Mouse (Mus musculus): ENCODE measurements around the gene Spata48.

- TF ChIP-seq POLR2A (IDR thresholded peaks at IDR 0.05; ENCODE audit: control insufficient read depth, extremely low read depth, insufficient read depth, low read length, poor library complexity) = no peak
- TF ChIP-seq CTCF (IDR thresholded peaks at IDR 0.05; ENCODE audit: borderline replicate concordance, control insufficient read depth, extremely low read depth, insufficient read depth, low read length, poor library complexity) = no peak
These were observed 97.3 kb downstream of the Spata48 start for GRCm38 (mm10) chr11:11559099-11559686.

All from thymus, adult 2 months (tissue).